Mouse (Mus musculus) CH12.LX (cell line): ENCODE data around the gene Fkbp3. TPM values are rescaled to one million over a fixed set of nuclear protein-coding genes. Genes with fewer than 3 reads are reported as not detected.
A peak's percentile ranks its signal among the peaks of the same experiment; 100 is the strongest.

Source experiments
- DNase-seq: peaks from one replicate; pipeline ENCODE4 v3.0.0-alpha.2; 2013; ENCODE audit errors: extremely low read depth
- H3K27ac ChIP-seq: 2 replicates; pipeline ENCODE4 v1.5.1; 2012; ENCODE audit warnings: low read depth, mild to moderate bottlenecking, control low read depth, moderate library complexity; ENCODE audit not compliant: insufficient read depth
- H3K27me3 ChIP-seq: replicated peaks from 2 replicates; pipeline ENCODE3; 2012; ENCODE audit warnings: inconsistent platforms
- H3K36me3 ChIP-seq, 2 experiments: replicated peaks in 1 of 2; 2 replicates each; pipeline versions ENCODE3 to v1.6.1; 2012; ENCODE audit warnings: inconsistent platforms in 1 of 2, low read length in 1 of 2, mild to moderate bottlenecking in 1 of 2, mixed read lengths in 1 of 2, moderate library complexity in 1 of 2; ENCODE audit not compliant: control insufficient read depth in 1 of 2, insufficient read depth in 1 of 2
- H3K4me1 ChIP-seq, 2 experiments: 2 replicates each; pipeline ENCODE4 v1.6.1; 2012; ENCODE audit warnings: inconsistent platforms in 1 of 2, moderate library complexity in 1 of 2; ENCODE audit not compliant: insufficient read depth in 2 of 2, control insufficient read depth in 1 of 2
- H3K4me2 ChIP-seq: 2 replicates; pipeline ENCODE4 v1.6.1; 2012; ENCODE audit warnings: low read depth, mild to moderate bottlenecking, control low read depth; ENCODE audit not compliant: poor library complexity, insufficient read depth, severe bottlenecking
- H3K4me3 ChIP-seq, 3 experiments: fragments of 150-350 bp in 1 of 3; sonication (generic) in 1 of 3; replicated peaks in 1 of 3; 2 replicates each; pipeline versions ENCODE3 to v1.5.1; 2011 to 2012; ENCODE audit warnings: low read depth in 2 of 3, low read length in 2 of 3, mild to moderate bottlenecking in 2 of 3, moderate library complexity in 2 of 3, control low read depth in 1 of 3, improper control_type of control experiment in 1 of 3, inconsistent platforms in 1 of 3, mixed read lengths in 1 of 3; ENCODE audit not compliant: poor library complexity in 1 of 3
- H3K79me2 ChIP-seq: replicated peaks from 2 replicates; pipeline ENCODE4 v1.6.1; 2012; ENCODE audit warnings: mild to moderate bottlenecking, moderate library complexity; ENCODE audit not compliant: control insufficient read depth, poor library complexity, insufficient read depth, severe bottlenecking; ENCODE audit errors: extremely low read depth
- H3K9ac ChIP-seq: 2 replicates; pipeline ENCODE4 v1.6.1; 2012; ENCODE audit warnings: low read depth, mild to moderate bottlenecking, control low read depth, moderate library complexity; ENCODE audit not compliant: insufficient read depth
- H3K9me3 ChIP-seq: replicated peaks from 2 replicates; pipeline ENCODE3; 2012; ENCODE audit warnings: low read length, inconsistent platforms, mixed read lengths
- CHD1 ChIP-seq: IDR thresholded peaks from 2 replicates; pipeline ENCODE4 v1.6.1; 2012; ENCODE audit warnings: low read depth, low read length, improper control_type of control experiment, inconsistent platforms
- EP300 ChIP-seq: IDR thresholded peaks from 2 replicates; pipeline ENCODE4 v1.6.1; 2011; ENCODE audit warnings: low read length, improper control_type of control experiment
- ETS1 ChIP-seq: conservative IDR thresholded peaks from 2 replicates; pipeline ENCODE4 v1.6.1; 2012; ENCODE audit warnings: low read depth, mild to moderate bottlenecking, inconsistent platforms, low read length, improper control_type of control experiment, moderate library complexity
- GABPA ChIP-seq: IDR thresholded peaks from 2 replicates; pipeline ENCODE4 v1.6.1; 2012; ENCODE audit warnings: low read depth, low read length, improper control_type of control experiment, inconsistent platforms; ENCODE audit not compliant: insufficient replicate concordance
- JUN ChIP-seq: IDR thresholded peaks from 2 replicates; pipeline ENCODE4 v1.6.1; 2011; ENCODE audit warnings: low read depth, mild to moderate bottlenecking, low read length, improper control_type of control experiment, moderate library complexity; ENCODE audit not compliant: insufficient read depth
- JUND ChIP-seq: conservative IDR thresholded peaks from 2 replicates; pipeline ENCODE4 v1.6.1; 2011; ENCODE audit warnings: low read depth, low read length, improper control_type of control experiment
- KAT2A ChIP-seq: IDR thresholded peaks from 2 replicates; pipeline ENCODE4 v1.6.1; 2012; ENCODE audit warnings: low read length, improper control_type of control experiment, inconsistent platforms; ENCODE audit not compliant: insufficient replicate concordance
- MAFK ChIP-seq: IDR thresholded peaks from 2 replicates; pipeline ENCODE4 v1.6.1; 2011; ENCODE audit warnings: low read length, improper control_type of control experiment; ENCODE audit not compliant: insufficient replicate concordance
- MAX ChIP-seq: IDR thresholded peaks from 2 replicates; pipeline ENCODE4 v1.6.1; 2011; ENCODE audit warnings: low read length, improper control_type of control experiment
- MAZ ChIP-seq: IDR thresholded peaks from 2 replicates; pipeline ENCODE4 v1.6.1; 2012; ENCODE audit warnings: low read depth, mild to moderate bottlenecking, inconsistent platforms, low read length, improper control_type of control experiment, moderate library complexity
- MEF2A ChIP-seq: IDR thresholded peaks from 2 replicates; pipeline ENCODE4 v1.6.1; 2014; ENCODE audit warnings: low read depth, mild to moderate bottlenecking, inconsistent platforms, low read length, improper control_type of control experiment, borderline replicate concordance
- MYC ChIP-seq: IDR thresholded peaks from 2 replicates; pipeline ENCODE4 v1.6.1; 2011; ENCODE audit warnings: low read depth, mild to moderate bottlenecking, improper control_type of control experiment, low read length
- POLR2AphosphoS2 ChIP-seq: IDR thresholded peaks from 2 replicates; pipeline ENCODE4 v1.6.1; 2011; ENCODE audit warnings: low read depth, low read length, improper control_type of control experiment
- RAD21 ChIP-seq: IDR thresholded peaks from 2 replicates; pipeline ENCODE4 v1.6.1; 2011; ENCODE audit warnings: low read depth, mild to moderate bottlenecking, low read length, improper control_type of control experiment, moderate library complexity
- SIN3A ChIP-seq: IDR thresholded peaks from 2 replicates; pipeline ENCODE4 v1.6.1; 2012; ENCODE audit warnings: low read length, improper control_type of control experiment, inconsistent platforms
- TBP ChIP-seq: conservative IDR thresholded peaks from 2 replicates; pipeline ENCODE4 v1.6.1; 2011; ENCODE audit warnings: low read depth, low read length, improper control_type of control experiment
- TCF12 ChIP-seq: IDR thresholded peaks from 2 replicates; pipeline ENCODE4 v1.6.1; 2014; ENCODE audit warnings: low read depth, mild to moderate bottlenecking, inconsistent platforms, low read length, improper control_type of control experiment
- USF1 ChIP-seq: IDR thresholded peaks from 2 replicates; pipeline ENCODE4 v1.6.1; 2014; ENCODE audit warnings: low read depth, mild to moderate bottlenecking, inconsistent platforms, low read length, improper control_type of control experiment
- USF2 ChIP-seq: conservative IDR thresholded peaks from 2 replicates; pipeline ENCODE4 v1.6.1; 2011; ENCODE audit warnings: low read depth, low read length, improper control_type of control experiment
- ZNF384 ChIP-seq: IDR thresholded peaks from 2 replicates; pipeline ENCODE4 v1.6.1; 2012; ENCODE audit warnings: low read depth, low read length, improper control_type of control experiment, inconsistent platforms
- dilution Hi-C: fragments of 300-500 bp; cut with MboI; formaldehyde crosslinking; loops from 2 replicates; pipeline ENCODE4 v1.14.3; 2020; ENCODE audit warnings: low sequenced_read_pairs; ENCODE audit not compliant: extremely low pct_unique_long_range_greater_than_20kb, extremely low pct_ligation_motif_present
- in situ Hi-C: fragments of 300-500 bp; cut with MboI; formaldehyde crosslinking; loops from 3 replicates; pipeline ENCODE4 v1.14.3; 2019; ENCODE audit warnings: low sequenced_read_pairs, low pct_ligation_motif_present, low pct_unique_long_range_greater_than_20kb, mixed read lengths
- polyA plus RNA-seq: library from polyadenylated mRNA; unstranded; fragments of >175 nt; gene quantifications from 2 replicates; pipeline ENCODE4 v1.2.1, GENCODE M21; 2012; ENCODE audit warnings: low read depth; ENCODE audit not compliant: insufficient read length
- total RNA-seq, 2 experiments: library from RNA; depleted of rRNA; stranded (reverse); fragments of 300-350 nt in 1 of 2; fragments of >200 nt in 1 of 2; gene quantifications; 2 replicates each; pipeline ENCODE4 v1.2.3; 2012 to 2014

Gene Fkbp3
- total and polyA plus RNA-seq, 3 experiments, result 265 to 518 (median 350) TPM

GRCm38 (mm10) chr12:65036190-65036870, 37.5 kb downstream of the Fkbp3 start, which contains the start of gene Prpf39 (continued):
- TF ChIP-seq ETS1 (no peak), MAX (peak; percentile 96), KAT2A (no peak), SIN3A (no peak), TBP (peak; percentile 72; the same call in 1 of the 2 replicates), POLR2AphosphoS2 (peak; percentile 64; the same call in 1 of the 2 replicates), JUND (no peak), USF2 (peak; percentile 97)

- in situ Hi-C loops (no loop called here), dilution Hi-C loops (no loop called here)
- no peaks in the 10 kb centered on the region for H3K9me3 ChIP-seq
- H3K79me2 ChIP-seq, result peaks cover 42% of the 10 kb centered on the region
- H3K4me3 ChIP-seq, result peak overlapping the region; percentile 2 to 85 (median 78)
- H3K9ac ChIP-seq, result peak overlapping the region; percentile 44; the same call in 1 of the 2 replicates
- H3K36me3 ChIP-seq, result peaks cover 0 to 11% of the 10 kb centered on the region in 2 experiments
- DNase-seq, result no peak
- no peaks in the 10 kb centered on the region for H3K27me3 ChIP-seq
- TF ChIP-seq MAFK (no peak), ZNF384 (no peak; the same call in 1 of the 2 replicates), MYC (0 out of 2 replicates have a peak, but pooled peaks have one; percentile 17), EP300 (0 out of 2 replicates have a peak, but pooled peaks have one; percentile 26)
- TF ChIP-seq, all 38 proteins: peak for 2
- Histone ChIP-seq H3K4me2 (peak overlapping the region; percentile 31), H3K27ac (no peak overlapping the region), H3K4me1 (peaks cover 0 to 21% of the 10 kb centered on the region in 2 experiments; a peak in 2 of 4 replicates)
These were observed 38.0 kb downstream of the Fkbp3 start for GRCm38 (mm10) chr12:65035839-65036189.

GRCm38 (mm10) chr12:65022842-65023241, 51.0 kb downstream of the Fkbp3 start:
- H3K4me1 ChIP-seq, result peaks cover 0 to 5% of the 10 kb centered on the region in 2 experiments; a peak in 1 of 4 replicates
- dilution Hi-C loops (no loop called here), in situ Hi-C loops (no loop called here)
- H3K79me2 ChIP-seq, result no peaks in the 10 kb centered on the region
- H3K9me3 ChIP-seq, result no peaks in the 10 kb centered on the region
- DNase-seq, result peak; percentile 44
- no peak overlapping the region for H3K27ac ChIP-seq
- H3K27me3 ChIP-seq, result no peaks in the 10 kb centered on the region
- peaks cover 4 to 18% of the 10 kb centered on the region in 2 experiments for H3K36me3 ChIP-seq
- TF ChIP-seq JUN (peak; percentile 56), ZNF384 (no peak), MEF2A (peak; percentile 96), CHD1 (no peak), SIN3A (no peak), USF1 (no peak), TCF12 (no peak), RAD21 (no peak), JUND (no peak), GABPA (no peak), KAT2A (no peak), MAZ (no peak)
- no peak overlapping the region; the same call in 1 of the 2 replicates for H3K4me2 ChIP-seq
- H3K9ac ChIP-seq, result no peak overlapping the region
- no peak overlapping the region for H3K4me3 ChIP-seq
